Mouse (Mus musculus): ENCODE results near the gene Map3k1. TPM values are rescaled to one million over a fixed set of nuclear protein-coding genes. Genes with fewer than 3 reads are reported as not detected.

Gene Map3k1
- polyA plus RNA-seq, 1 experiment from 2014 or later, result 15.5 TPM

DNA sequence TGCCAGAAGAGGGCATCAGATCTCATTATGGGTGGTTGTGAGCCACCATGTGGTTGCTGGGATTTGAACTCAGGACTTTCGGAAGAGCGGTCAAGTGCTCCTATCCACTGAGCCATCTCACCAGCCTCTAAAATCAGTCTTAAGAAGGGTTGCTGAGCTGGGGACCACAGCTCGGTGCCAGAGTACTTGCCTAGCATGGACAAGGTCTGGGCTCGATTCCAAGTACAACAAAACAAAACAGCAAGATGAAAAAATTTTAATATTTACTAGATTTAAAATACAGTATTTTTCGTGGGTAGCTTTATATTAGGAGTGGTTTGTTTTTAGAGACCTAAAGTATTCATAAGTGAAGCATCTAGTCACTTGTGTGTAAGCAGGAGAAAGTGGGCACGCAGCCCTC is 55.5 kb downstream of the Map3k1 start:
- DNase-seq (ENCODE audit: low spot score) (no peak), ATAC-seq (ENCODE audit: insufficient number of reproducible peaks, low FRiP score, low TSS enrichment, low read depth) (no peak)
- H3K36me3 ChIP-seq (ENCODE audit: control insufficient read depth, insufficient read depth, low read length), result peaks cover 30% of the 10 kb centered on the region

DNA sequence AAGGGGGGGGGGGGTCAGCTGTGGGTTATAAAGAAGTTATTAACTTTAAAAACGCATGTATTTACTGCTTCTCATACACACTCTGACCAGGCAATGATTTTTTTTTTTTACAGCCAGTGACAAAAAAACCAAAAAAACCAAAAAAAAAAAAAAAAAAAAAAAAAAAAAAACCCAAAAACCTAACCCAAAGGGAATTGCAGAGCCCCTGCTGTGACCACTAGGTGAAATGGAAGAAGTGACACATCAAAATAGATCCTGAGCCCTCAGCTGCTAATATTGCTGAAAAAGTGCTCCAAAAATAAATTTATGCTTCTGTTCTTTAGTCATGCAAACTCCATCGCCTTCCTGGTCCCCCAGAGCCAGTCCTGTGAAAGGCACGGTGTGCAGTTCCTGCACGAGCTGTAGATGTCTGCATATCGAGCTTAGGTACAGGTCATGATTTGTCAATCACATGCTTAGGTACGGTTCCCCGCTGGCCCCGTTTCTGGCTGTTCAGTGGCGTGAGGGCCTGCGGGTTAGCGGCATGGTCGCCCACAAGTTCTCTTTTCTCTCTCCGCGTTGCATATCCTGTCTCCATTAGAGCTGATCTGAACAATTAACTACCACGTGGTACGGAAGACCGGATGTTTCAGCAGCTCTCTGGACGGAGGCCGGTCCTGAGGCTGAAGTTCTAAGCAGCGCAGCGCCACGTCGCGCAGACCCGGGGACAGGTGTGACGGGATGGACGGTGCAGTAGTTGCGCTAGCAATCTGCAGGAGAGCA is 60.3 kb downstream of the Map3k1 start:
- no peak for ATAC-seq (ENCODE audit: insufficient number of reproducible peaks, low FRiP score, low TSS enrichment, low read depth)
- Histone ChIP-seq H3K27ac (replicated peaks; ENCODE audit: low read depth, low read length) (no peak overlapping the region), H3K36me3 (ENCODE audit: control insufficient read depth, insufficient read depth, low read length) (peaks cover 6% of the 10 kb centered on the region), H3K4me3 (ENCODE audit: low read depth, low read length) (no peak overlapping the region), H3K9ac (ENCODE audit: low read length) (no peak overlapping the region), H3K4me2 (ENCODE audit: low read depth, severe bottlenecking) (no peak overlapping the region), H3K9me3 (ENCODE audit: control insufficient read depth, low read length) (no peaks in the 10 kb centered on the region), H3K4me1 (ENCODE audit: control insufficient read depth, insufficient read depth, low read length) (no peaks in the 10 kb centered on the region), H3K27me3 (ENCODE audit: control insufficient read depth, insufficient read depth, low read length) (no peaks in the 10 kb centered on the region)
- DNase-seq (ENCODE audit: low spot score), result no peak
- WGBS, result 94% methylated on average over 28 of the region's 28 CpGs

More for the DNA sequence above, 55.5 kb downstream of the Map3k1 start:
- Histone ChIP-seq H3K9me3 (ENCODE audit: control insufficient read depth, low read length) (no peaks in the 10 kb centered on the region), H3K27ac (replicated peaks; ENCODE audit: low read depth, low read length) (no peak overlapping the region), H3K4me2 (ENCODE audit: low read depth, severe bottlenecking) (no peak overlapping the region), H3K4me3 (ENCODE audit: low read depth, low read length) (no peak overlapping the region), H3K4me1 (ENCODE audit: control insufficient read depth, insufficient read depth, low read length) (no peaks in the 10 kb centered on the region), H3K27me3 (ENCODE audit: control insufficient read depth, insufficient read depth, low read length) (no peaks in the 10 kb centered on the region), H3K9ac (ENCODE audit: low read length) (no peak overlapping the region)
- whole genome bisulfite sequencing, result 95% methylated on average over 6 of the region's 6 CpGs

DNA sequence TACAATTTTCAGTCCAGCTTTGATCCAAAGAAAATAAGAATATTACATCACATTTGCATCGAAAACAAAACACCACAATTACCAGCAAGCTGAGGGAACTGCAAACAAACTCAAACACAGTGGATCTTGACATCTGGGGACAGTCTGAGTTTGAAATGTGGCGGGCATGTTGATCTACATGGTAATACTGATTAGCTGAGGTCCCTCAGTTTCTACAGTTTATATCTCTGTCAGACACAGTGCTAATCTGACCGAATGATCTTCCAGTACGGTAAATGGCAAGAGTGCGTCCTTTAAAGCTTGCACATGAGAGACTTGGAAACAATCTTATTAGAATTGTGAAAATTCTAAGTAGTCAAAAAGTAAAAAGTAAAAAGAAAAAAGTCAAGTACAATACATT is 62.0 kb downstream of the Map3k1 start:
- peaks cover 1% of the 10 kb centered on the region for H3K36me3 ChIP-seq (ENCODE audit: control insufficient read depth, insufficient read depth, low read length)
- no peak overlapping the region for H3K4me2 ChIP-seq (ENCODE audit: low read depth, severe bottlenecking)
- ATAC-seq (ENCODE audit: insufficient number of reproducible peaks, low FRiP score, low TSS enrichment, low read depth), result no peak
- H3K27ac ChIP-seq (replicated peaks; ENCODE audit: low read depth, low read length), result no peak overlapping the region
- DNase-seq (ENCODE audit: low spot score), result no peak
- H3K4me1 ChIP-seq (ENCODE audit: control insufficient read depth, insufficient read depth, low read length), result no peaks in the 10 kb centered on the region
- no peak overlapping the region for H3K9ac ChIP-seq (ENCODE audit: low read length)
- no peaks in the 10 kb centered on the region for H3K9me3 ChIP-seq (ENCODE audit: control insufficient read depth, low read length)
- no peak overlapping the region for H3K4me3 ChIP-seq (ENCODE audit: low read depth, low read length)
- WGBS, result 94% methylated on average over 5 of the region's 5 CpGs
- no peaks in the 10 kb centered on the region for H3K27me3 ChIP-seq (ENCODE audit: control insufficient read depth, insufficient read depth, low read length)

DNA sequence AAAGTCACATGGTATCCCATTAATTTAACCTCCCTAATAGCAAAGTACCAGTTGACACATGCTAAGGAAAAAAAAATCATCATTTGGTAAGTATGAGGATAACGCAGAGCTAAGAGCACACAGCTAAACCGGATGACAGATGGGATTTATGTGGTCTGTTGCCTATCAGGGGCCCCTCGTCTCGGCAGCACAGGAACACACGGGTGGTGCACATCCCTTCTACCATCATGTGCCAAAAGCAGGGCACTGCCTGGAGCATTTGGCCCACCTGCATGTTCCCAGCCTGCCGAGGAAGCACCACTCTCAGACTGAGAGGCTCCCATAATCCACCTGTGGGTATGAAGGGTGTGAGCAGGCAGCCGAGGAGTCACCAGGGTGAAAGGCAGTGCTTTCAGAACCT is 63.6 kb downstream of the Map3k1 start:
- Histone ChIP-seq H3K36me3 (ENCODE audit: control insufficient read depth, insufficient read depth, low read length) (no peaks in the 10 kb centered on the region; the same call in 1 of the 2 replicates), H3K4me2 (ENCODE audit: low read depth, severe bottlenecking) (no peak overlapping the region), H3K4me1 (ENCODE audit: control insufficient read depth, insufficient read depth, low read length) (no peaks in the 10 kb centered on the region), H3K27ac (replicated peaks; ENCODE audit: low read depth, low read length) (no peak overlapping the region), H3K4me3 (ENCODE audit: low read depth, low read length) (no peak overlapping the region), H3K9ac (ENCODE audit: low read length) (no peak overlapping the region), H3K27me3 (ENCODE audit: control insufficient read depth, insufficient read depth, low read length) (no peaks in the 10 kb centered on the region), H3K9me3 (ENCODE audit: control insufficient read depth, low read length) (no peaks in the 10 kb centered on the region)
- no peak for DNase-seq (ENCODE audit: low spot score)
- 77% methylated on average over 7 of the region's 7 CpGs for WGBS
- ATAC-seq (ENCODE audit: insufficient number of reproducible peaks, low FRiP score, low TSS enrichment, low read depth), result no peak

DNA sequence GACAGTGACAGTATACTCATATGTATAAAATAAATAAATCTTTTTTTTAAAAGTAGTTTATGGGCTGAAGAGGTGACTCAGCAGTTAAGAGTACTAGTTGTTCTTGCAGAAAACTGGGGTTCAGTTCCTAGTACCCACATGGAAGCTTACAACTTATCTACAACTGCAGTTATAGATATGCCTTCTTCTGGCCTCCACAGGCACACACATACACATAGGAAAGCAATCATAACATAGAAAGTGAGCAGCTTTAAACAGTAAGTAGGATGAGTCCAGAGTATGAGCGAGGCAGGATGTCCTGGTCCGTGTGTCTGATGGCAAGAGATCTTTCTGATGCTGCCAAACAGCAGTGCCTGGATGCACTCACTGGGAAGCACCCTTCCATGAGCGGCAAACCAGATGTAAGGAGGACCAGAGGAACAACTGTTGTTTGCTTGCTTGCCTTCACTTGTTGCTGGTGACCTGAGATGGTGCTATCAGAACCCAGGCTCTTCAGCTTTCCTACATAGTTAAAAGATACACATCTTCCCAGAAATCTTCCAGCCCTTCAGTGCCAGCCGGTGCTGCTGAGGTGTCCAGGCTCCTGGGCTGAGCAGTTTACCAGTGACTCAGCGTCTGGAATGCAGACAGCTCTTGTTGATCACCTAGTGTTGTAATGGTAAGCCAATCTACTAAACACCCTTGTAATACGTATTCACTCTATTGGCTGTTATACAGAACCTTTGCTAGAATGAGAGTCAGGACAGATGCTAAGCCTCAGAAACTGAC is 64.4 kb downstream of the Map3k1 start:
- H3K4me3 ChIP-seq (ENCODE audit: low read depth, low read length), result no peak overlapping the region
- no peaks in the 10 kb centered on the region; the same call in 1 of the 2 replicates for H3K36me3 ChIP-seq (ENCODE audit: control insufficient read depth, insufficient read depth, low read length)
- ATAC-seq (ENCODE audit: insufficient number of reproducible peaks, low FRiP score, low TSS enrichment, low read depth), result no peak
- no peaks in the 10 kb centered on the region for H3K4me1 ChIP-seq (ENCODE audit: control insufficient read depth, insufficient read depth, low read length)
- no peaks in the 10 kb centered on the region for H3K9me3 ChIP-seq (ENCODE audit: control insufficient read depth, low read length)
- no peak overlapping the region for H3K27ac ChIP-seq (replicated peaks; ENCODE audit: low read depth, low read length)
- no peaks in the 10 kb centered on the region for H3K27me3 ChIP-seq (ENCODE audit: control insufficient read depth, insufficient read depth, low read length)
- H3K4me2 ChIP-seq (ENCODE audit: low read depth, severe bottlenecking), result no peak overlapping the region
- WGBS, result 80% methylated on average over 6 of the region's 6 CpGs
- no peak overlapping the region for H3K9ac ChIP-seq (ENCODE audit: low read length)
- DNase-seq (ENCODE audit: low spot score), result no peak

DNA sequence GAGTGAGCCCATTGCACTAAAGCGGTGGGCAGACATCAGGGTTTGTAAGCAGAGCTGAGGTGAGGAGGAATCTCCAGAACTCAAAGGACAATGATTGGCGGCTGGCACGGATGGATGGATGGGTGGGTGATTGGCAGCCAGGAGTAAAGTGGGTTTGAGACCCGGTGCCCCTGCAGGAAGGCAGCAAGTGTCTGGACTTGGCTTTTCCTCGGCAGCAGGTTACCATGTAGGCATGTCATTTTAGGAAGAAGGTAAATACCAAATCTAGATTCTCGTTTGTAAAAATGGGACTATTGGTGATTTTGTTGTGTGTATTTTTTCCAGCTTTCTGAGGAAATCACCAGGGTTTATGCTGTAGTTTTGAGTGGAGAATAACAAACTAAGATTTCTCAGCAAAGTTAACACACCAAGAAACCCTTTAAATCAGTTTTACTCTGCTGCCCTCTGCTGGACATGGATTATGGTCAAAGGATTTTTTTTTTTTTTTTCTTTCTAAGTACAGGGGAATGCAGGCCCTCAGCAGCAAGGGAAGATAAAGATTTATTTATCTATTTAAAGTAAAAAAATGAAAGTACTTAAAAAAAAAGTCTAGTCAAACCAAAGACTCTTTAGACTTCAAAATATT is 66.7 kb downstream of the Map3k1 start:
- WGBS, result 68% methylated on average over 6 of the region's 6 CpGs
- Histone ChIP-seq H3K9me3 (ENCODE audit: control insufficient read depth, low read length) (no peaks in the 10 kb centered on the region), H3K36me3 (ENCODE audit: control insufficient read depth, insufficient read depth, low read length) (no peaks in the 10 kb centered on the region), H3K4me3 (ENCODE audit: low read depth, low read length) (no peak overlapping the region), H3K27ac (replicated peaks; ENCODE audit: low read depth, low read length) (no peak overlapping the region), H3K4me1 (ENCODE audit: control insufficient read depth, insufficient read depth, low read length) (no peaks in the 10 kb centered on the region), H3K27me3 (ENCODE audit: control insufficient read depth, insufficient read depth, low read length) (no peaks in the 10 kb centered on the region), H3K9ac (ENCODE audit: low read length) (no peak overlapping the region), H3K4me2 (ENCODE audit: low read depth, severe bottlenecking) (no peak overlapping the region)
- ATAC-seq (ENCODE audit: insufficient number of reproducible peaks, low FRiP score, low TSS enrichment, low read depth) (no peak), DNase-seq (ENCODE audit: low spot score) (peak; percentile 67)

DNA sequence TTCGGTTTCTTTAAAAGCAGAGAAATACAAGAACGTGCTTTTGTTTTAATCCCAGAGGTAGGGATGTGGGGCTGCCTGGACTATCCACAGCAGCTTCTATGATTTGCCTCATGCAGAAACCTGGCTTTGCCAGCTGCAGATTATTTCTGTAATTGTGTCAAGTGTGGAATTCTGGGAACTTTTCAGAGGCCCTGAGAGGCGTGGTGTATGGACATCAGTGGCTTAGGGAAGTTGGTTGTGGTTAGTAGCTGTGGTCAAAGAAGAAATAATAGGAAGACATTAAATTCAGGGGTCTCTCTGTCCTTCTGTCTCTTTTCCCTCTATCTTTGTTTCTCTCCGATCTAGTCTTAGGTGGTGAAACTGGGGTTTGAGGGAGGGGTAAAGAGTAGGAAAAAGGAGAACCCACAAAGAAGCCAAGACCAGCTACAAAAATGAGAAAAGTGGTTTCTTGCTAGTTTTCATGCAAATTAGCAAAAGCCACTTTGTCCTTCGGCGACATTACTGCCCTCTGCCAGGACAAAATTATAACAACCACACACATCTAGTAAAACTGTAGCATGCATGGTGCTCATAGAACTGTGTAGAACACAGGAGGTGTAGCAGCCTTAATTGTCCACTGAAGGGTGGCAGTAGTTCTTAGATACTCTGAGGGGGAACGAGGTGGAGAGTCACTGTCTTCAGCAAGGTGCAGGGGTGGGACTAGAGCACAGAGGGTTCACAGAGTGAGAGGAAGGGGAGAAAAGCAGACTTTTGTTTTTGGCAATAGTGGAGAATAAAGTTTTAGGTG is 67.4 kb downstream of the Map3k1 start:
- 83% methylated on average over 7 of the region's 7 CpGs for WGBS
- Histone ChIP-seq H3K9ac (ENCODE audit: low read length) (no peak overlapping the region), H3K27me3 (ENCODE audit: control insufficient read depth, insufficient read depth, low read length) (no peaks in the 10 kb centered on the region), H3K36me3 (ENCODE audit: control insufficient read depth, insufficient read depth, low read length) (no peaks in the 10 kb centered on the region), H3K9me3 (ENCODE audit: control insufficient read depth, low read length) (no peaks in the 10 kb centered on the region), H3K27ac (replicated peaks; ENCODE audit: low read depth, low read length) (no peak overlapping the region), H3K4me2 (ENCODE audit: low read depth, severe bottlenecking) (no peak overlapping the region), H3K4me1 (ENCODE audit: control insufficient read depth, insufficient read depth, low read length) (no peaks in the 10 kb centered on the region), H3K4me3 (ENCODE audit: low read depth, low read length) (no peak overlapping the region)
- ATAC-seq (ENCODE audit: insufficient number of reproducible peaks, low FRiP score, low TSS enrichment, low read depth) (no peak), DNase-seq (ENCODE audit: low spot score) (no peak)

DNA sequence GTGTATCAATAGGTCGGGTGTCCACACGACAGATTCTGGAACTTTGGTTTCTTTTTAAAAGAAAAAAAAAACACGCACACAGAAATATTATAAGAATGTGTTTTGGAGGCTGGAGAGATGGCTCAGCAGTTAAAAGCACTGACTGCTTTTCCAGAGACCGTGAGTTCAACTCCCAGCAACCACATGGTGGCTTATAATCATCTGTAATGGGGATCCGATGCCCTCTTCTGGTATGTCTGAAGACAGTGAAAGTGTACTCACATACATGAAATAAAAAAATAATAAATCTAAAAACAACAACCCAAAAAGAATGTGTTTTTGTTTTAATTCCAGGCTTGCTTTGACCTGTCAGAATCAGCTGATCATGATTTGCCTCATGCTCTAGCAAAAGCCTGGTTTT is 81.9 kb downstream of the Map3k1 start:
- 91% methylated on average over 5 of the region's 5 CpGs for WGBS
- Histone ChIP-seq H3K4me2 (ENCODE audit: low read depth, severe bottlenecking) (no peak overlapping the region), H3K9me3 (ENCODE audit: control insufficient read depth, low read length) (peaks cover 4% of the 10 kb centered on the region; the same call in 1 of the 2 replicates), H3K9ac (ENCODE audit: low read length) (no peak overlapping the region), H3K4me1 (ENCODE audit: control insufficient read depth, insufficient read depth, low read length) (no peaks in the 10 kb centered on the region), H3K4me3 (ENCODE audit: low read depth, low read length) (no peak overlapping the region), H3K27ac (replicated peaks; ENCODE audit: low read depth, low read length) (no peak overlapping the region), H3K27me3 (ENCODE audit: control insufficient read depth, insufficient read depth, low read length) (no peaks in the 10 kb centered on the region), H3K36me3 (ENCODE audit: control insufficient read depth, insufficient read depth, low read length) (no peaks in the 10 kb centered on the region)
- DNase-seq (ENCODE audit: low spot score) (no peak), ATAC-seq (ENCODE audit: insufficient number of reproducible peaks, low FRiP score, low TSS enrichment, low read depth) (no peak)

Measured in limb, embryonic 11.5 days (tissue).